Mouse (Mus musculus) thymus, adult 2 months (tissue): ENCODE measurements around the gene Dpep2nb.

ENCODE experiments used
- CTCF ChIP-seq: fragments of 200-500 bp; IDR thresholded peaks from 2 replicates; pipeline ENCODE4 v1.5.1; 2012; ENCODE audit warnings: mild to moderate bottlenecking, control low read depth, low read length, moderate library complexity, borderline replicate concordance; ENCODE audit not compliant: control insufficient read depth, poor library complexity, insufficient read depth; ENCODE audit errors: extremely low read depth
- POLR2A ChIP-seq: fragments of 200-500 bp; IDR thresholded peaks from 2 replicates; pipeline ENCODE4 v1.6.1; 2012; ENCODE audit warnings: mild to moderate bottlenecking, low read length, control low read depth, moderate library complexity; ENCODE audit not compliant: control insufficient read depth, poor library complexity, insufficient read depth; ENCODE audit errors: extremely low read depth

DNA sequence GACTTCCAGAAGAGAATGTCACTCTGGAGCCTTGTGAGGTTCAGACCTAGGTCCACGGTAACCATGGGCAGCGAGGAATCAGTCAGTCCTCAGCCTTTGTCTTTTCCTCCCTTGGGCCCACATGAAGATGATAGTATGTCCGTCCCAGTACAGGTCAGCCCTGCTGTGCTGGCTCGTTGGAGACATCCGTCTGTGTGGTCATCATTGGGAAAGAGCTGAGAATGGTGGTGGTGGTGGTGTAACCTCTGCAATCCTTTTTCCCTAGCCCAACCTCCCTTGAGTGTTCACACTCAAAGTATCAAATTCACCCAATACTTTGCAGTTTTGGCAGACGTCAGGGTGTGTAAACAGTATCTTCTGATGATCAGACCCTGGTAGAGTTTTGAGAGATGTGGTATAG, 44.1 kb upstream of the Dpep2nb start:
- TF ChIP-seq CTCF (no peak), POLR2A (no peak)
